Mouse (Mus musculus) kidney, embryonic 16.5 days (tissue): ENCODE results near the gene Usp22. TPM values are rescaled to one million over a fixed set of nuclear protein-coding genes. Genes with fewer than 3 reads are reported as not detected.

Experiments
- ATAC-seq: fragments of 200-750 bp; cut with Nextera tagmentation; 2 replicates; pipeline ENCODE4 v1.8.0; 2017; ENCODE audit warnings: moderate TSS enrichment; ENCODE audit not compliant: low FRiP score, low TSS enrichment
- H3K27ac ChIP-seq: fragments of 300-500 bp; sonication (generic); 2 replicates; pipeline ENCODE4 v1.5.1; 2014; ENCODE audit warnings: low read length
- H3K27me3 ChIP-seq: fragments of 300-500 bp; sonication (generic); 2 replicates; pipeline ENCODE4 v1.6.1; 2014; ENCODE audit warnings: low read length, control low read depth, mixed read lengths; ENCODE audit not compliant: insufficient read depth
- H3K36me3 ChIP-seq: fragments of 300-500 bp; sonication (generic); 2 replicates; pipeline ENCODE4 v1.6.1; 2014; ENCODE audit warnings: low read length, control low read depth, mixed read lengths; ENCODE audit not compliant: insufficient read depth
- H3K4me1 ChIP-seq: fragments of 300-500 bp; sonication (generic); 2 replicates; pipeline ENCODE4 v1.6.1; 2014; ENCODE audit warnings: low read length, control low read depth, mixed read lengths; ENCODE audit not compliant: insufficient read depth
- H3K4me2 ChIP-seq: fragments of 300-500 bp; sonication (generic); replicated peaks from 2 replicates; pipeline ENCODE4 v1.6.1; 2014; ENCODE audit warnings: low read depth, low read length
- H3K4me3 ChIP-seq: fragments of 300-500 bp; sonication (generic); 2 replicates; pipeline ENCODE4 v1.5.1; 2014; ENCODE audit warnings: mild to moderate bottlenecking, low read length
- H3K9ac ChIP-seq: fragments of 300-500 bp; sonication (generic); replicated peaks from 2 replicates; pipeline ENCODE4 v1.6.1; 2014; ENCODE audit warnings: low read length
- H3K9me3 ChIP-seq: fragments of 300-500 bp; sonication (generic); 2 replicates; pipeline ENCODE4 v1.6.1; 2016; ENCODE audit warnings: low read length, control low read depth
- WGBS: fragments of 180-500 bp; shearing (Covaris S2); extraction: QIAGEN DNeasy Blood & Tissue Kit; methylation state at CpG from one replicate; pipeline ENCODE4 v1.1.7; 2014; 5-methylcytosine and 5-hydroxymethylcytosine counted together
- polyA plus RNA-seq: library from polyadenylated mRNA; unstranded; fragments of >200 nt; fragmentation: Nextera tagmentation; extraction: Ambion mirVana; gene quantifications from 2 replicates; pipeline ENCODE4 v1.2.1, GENCODE M21; 2015

Usp22 gene
- polyA plus RNA-seq, 1 experiment from 2014 or later: 137 TPM

DNA sequence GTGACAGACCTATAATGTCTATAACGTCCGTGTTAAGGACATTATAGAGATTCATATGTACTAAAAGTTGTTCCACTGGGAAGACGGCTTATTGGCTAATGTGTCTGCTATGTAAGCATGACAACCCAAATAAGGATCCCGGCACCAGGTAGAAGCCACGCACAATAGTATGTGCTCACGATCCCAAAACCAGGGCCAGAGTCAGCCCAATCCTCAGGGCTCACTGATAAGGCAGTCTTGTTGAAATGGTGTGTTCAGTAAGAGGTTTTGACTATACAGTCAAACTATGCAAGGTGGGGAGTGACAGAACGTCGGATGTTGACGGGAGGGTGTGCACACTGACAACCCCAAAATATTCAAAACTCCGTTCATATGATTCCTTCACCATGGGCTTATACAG, 10.0 kb downstream of the Usp22 start:
- no peak overlapping the region for H3K4me2 ChIP-seq
- H3K4me3 ChIP-seq: no peak overlapping the region
- H3K27ac ChIP-seq: no peak overlapping the region
- no peaks in the 10 kb centered on the region for H3K9me3 ChIP-seq
- H3K9ac ChIP-seq: no peak overlapping the region
- H3K36me3 ChIP-seq: peaks cover 77% of the 10 kb centered on the region
- WGBS: 91% methylated on average over 10 of the region's 10 CpGs
- ATAC-seq: no peak
- H3K4me1 ChIP-seq: no peaks in the 10 kb centered on the region
- H3K27me3 ChIP-seq: no peaks in the 10 kb centered on the region

DNA sequence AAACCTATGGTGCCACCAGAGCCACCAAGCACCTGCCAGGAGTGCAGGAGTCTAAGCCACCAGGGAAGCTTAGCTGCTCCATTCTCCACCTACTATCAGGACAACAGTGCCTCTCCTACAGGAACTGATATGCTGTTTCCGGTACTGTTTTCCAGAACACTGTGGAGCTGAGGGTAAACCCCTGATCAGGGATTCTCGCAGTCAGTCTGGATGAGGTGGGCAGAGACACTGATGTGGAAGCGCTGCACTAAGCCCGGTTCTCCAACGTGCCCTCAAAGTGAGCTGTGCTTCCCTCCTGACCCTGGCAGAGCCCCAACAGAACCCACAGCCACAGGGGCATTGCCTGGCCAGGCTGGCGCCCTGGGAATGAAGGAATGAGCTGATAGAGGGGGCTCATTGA, 10.5 kb downstream of the Usp22 start:
- no peak for ATAC-seq
- Histone ChIP-seq H3K4me3 (no peak overlapping the region), H3K9ac (no peak overlapping the region), H3K9me3 (no peaks in the 10 kb centered on the region), H3K4me1 (no peaks in the 10 kb centered on the region), H3K4me2 (no peak overlapping the region), H3K27me3 (no peaks in the 10 kb centered on the region), H3K27ac (no peak overlapping the region), H3K36me3 (peaks cover 82% of the 10 kb centered on the region)
- 91% methylated on average over 6 of the region's 6 CpGs for WGBS

DNA sequence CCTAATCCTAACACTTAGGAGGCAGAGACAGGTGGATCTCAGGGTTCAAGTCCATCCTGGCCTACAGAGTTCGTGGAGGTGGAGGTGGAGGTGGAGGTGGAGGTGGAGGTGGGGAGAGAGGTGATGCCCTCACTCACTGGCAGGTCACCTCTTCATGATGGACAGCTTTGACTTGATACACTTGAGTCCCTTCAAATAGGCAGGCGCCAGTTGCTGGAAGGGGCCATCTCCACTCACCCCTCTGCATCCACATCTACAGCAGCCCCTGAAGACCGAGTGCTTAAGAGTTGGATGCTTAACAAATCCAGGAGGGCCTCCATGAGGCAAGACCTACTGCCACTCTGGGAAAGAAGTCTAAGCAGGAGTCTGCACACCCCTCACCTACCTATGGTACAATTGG, 11.5 kb downstream of the Usp22 start:
- 89% methylated on average over 3 of the region's 3 CpGs for WGBS
- no peak for ATAC-seq
- H3K4me3 ChIP-seq: no peak overlapping the region

DNA sequence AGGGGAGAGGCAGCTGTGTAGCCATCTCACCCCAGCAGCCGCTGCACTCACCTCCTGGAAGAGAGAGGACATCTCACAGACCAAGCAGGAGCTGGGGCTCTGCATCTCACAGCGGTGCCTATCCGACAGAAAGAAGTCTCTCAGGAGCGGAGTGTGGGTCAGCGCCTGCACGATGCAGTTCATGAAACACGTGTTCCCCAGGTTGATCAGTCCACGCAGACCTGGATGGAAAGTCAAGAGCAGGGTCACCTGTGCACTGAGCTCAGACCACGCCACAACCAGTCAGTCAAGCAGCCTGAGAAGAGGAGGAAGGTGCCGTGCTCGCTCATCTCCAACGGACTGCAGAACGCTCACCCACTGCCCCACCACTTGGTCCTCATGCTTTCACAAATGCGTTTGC, 12.1 kb downstream of the Usp22 start:
- Histone ChIP-seq H3K4me2 (no peak overlapping the region), H3K9me3 (no peaks in the 10 kb centered on the region), H3K9ac (no peak overlapping the region), H3K27me3 (no peaks in the 10 kb centered on the region), H3K4me1 (no peaks in the 10 kb centered on the region), H3K27ac (no peak overlapping the region), H3K36me3 (peaks cover 95% of the 10 kb centered on the region), H3K4me3 (no peak overlapping the region)
- WGBS: 91% methylated on average over 14 of the region's 14 CpGs
- no peak for ATAC-seq

More for the DNA sequence above, 11.5 kb downstream of the Usp22 start:
- Histone ChIP-seq H3K27me3 (no peaks in the 10 kb centered on the region), H3K9ac (no peak overlapping the region), H3K9me3 (no peaks in the 10 kb centered on the region), H3K4me2 (no peak overlapping the region), H3K36me3 (peaks cover 92% of the 10 kb centered on the region), H3K4me1 (no peaks in the 10 kb centered on the region), H3K27ac (no peak overlapping the region)

DNA sequence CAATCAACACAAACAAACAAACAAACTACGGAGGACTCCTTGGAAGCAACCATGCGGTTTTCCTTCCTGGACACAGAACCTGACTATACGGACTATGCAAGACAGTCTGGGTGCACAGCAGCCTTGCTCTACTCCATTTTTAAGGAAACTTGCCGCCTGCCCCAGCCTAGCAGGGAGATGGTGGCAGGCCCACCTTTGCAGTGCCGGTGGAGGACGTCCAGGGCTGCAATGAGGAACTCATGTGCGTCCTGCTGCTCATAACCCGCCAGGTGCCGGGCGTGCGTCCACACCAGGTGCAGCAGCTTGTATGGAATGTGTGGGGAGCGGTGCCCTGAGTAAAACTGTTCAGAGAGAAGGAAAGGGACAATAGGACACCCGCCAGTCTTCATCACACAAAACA, 13.7 kb downstream of the Usp22 start:
- Histone ChIP-seq H3K27me3 (no peaks in the 10 kb centered on the region), H3K9ac (no peak overlapping the region), H3K4me1 (no peaks in the 10 kb centered on the region), H3K4me3 (no peak overlapping the region), H3K4me2 (no peak overlapping the region), H3K9me3 (no peaks in the 10 kb centered on the region), H3K36me3 (peaks cover 95% of the 10 kb centered on the region), H3K27ac (no peak overlapping the region)
- no peak for ATAC-seq
- 89% methylated on average over 13 of the region's 13 CpGs for WGBS

DNA sequence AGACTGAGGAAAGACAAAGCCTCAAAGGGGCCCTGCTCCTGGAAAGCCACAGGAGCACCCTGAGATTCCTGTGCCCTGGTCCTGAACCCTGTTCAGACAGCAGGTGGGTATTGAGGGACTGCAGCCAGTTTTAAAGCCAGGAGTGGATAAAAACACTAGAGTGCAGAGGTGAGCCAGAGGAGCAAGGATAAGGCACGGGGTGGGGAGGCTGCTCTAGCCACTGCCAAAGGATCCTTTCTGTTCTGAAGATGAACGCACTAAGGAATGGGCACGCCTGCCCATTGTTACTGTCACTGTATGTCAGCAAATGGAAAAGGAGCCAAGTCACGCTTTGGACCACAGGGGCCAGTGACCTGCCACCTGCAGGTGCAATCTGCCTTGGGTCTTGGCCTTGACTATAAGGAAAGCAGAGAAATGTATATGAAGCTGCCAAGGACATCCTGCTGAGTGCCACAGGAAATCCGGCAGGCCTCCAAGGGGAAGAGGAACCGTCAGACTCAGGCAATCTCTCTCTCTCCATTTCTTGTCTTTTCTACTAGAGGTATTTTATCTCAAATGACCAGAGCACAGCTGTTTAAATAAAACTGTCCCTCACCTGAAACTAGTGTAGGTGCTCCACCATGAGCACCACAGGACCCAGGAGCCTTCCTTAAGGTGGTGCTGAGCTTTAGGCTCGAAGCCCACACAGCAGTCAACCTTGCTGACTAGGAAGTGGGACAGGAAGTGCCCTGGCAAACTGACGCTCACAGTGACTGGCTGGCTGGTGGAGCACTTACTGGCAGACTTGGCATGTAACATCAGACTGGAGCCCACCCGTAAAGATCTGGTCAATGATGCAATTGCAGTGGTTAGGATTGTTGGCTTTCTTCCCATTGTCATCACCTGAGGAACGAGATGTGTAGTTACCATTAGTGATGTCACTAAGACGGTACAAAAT, 14.8 kb downstream of the Usp22 start:
- H3K4me2 ChIP-seq: no peak overlapping the region
- no peaks in the 10 kb centered on the region for H3K27me3 ChIP-seq
- ATAC-seq: no peak
- H3K27ac ChIP-seq: no peak overlapping the region
- no peaks in the 10 kb centered on the region for H3K9me3 ChIP-seq
- H3K9ac ChIP-seq: no peak overlapping the region
- no peak overlapping the region for H3K4me3 ChIP-seq
- no peaks in the 10 kb centered on the region for H3K4me1 ChIP-seq
- peaks cover 100% of the 10 kb centered on the region for H3K36me3 ChIP-seq
- 73% methylated on average over 11 of the region's 11 CpGs for WGBS

DNA sequence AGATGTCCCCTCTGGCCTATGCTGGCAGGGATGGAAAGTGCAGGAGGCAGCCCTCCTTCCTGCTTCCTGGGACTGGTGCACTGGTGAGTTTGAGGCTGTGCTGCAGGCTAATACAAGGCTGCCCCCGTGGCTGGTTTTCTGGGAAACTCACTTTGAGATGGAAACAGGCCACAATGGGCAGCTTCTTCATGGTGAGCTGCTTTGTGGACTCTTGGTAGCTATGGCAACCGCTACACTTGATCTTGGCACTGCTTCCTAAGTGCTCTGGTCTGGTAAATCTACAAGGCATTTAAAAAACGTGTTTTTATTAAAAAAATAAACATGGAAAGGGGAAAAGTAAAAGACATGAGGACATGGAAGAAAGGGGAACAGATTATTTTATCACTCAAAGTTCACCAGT, 16.7 kb downstream of the Usp22 start:
- 81% methylated on average over 3 of the region's 3 CpGs for WGBS
- Histone ChIP-seq H3K36me3 (peaks cover 100% of the 10 kb centered on the region), H3K4me2 (no peak overlapping the region), H3K4me3 (no peak overlapping the region), H3K9me3 (no peaks in the 10 kb centered on the region), H3K27ac (no peak overlapping the region), H3K27me3 (no peaks in the 10 kb centered on the region), H3K9ac (no peak overlapping the region), H3K4me1 (no peaks in the 10 kb centered on the region)
- ATAC-seq: no peak

DNA sequence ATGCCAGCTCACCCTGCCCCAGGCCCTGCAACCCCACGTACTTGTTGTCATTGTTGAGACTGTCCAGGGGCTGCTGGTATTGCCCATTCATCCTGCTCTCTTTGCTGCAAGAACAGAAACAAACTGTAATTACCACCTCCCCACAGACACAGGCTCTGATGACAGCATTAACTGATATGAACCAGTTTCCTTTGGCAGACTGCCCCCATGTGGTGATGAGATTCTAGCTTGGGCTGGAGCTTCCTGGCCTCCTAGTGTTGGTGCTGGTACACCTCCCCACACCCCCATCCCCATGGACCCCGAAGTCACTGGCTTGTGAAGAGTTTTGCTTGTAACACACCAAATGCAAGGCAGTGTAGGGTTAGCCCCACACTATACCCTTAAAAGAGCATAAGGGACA, 19.1 kb downstream of the Usp22 start:
- no peaks in the 10 kb centered on the region for H3K27me3 ChIP-seq
- H3K27ac ChIP-seq: no peak overlapping the region
- ATAC-seq: no peak
- H3K4me2 ChIP-seq: no peak overlapping the region
- H3K36me3 ChIP-seq: peaks cover 89% of the 10 kb centered on the region
- no peaks in the 10 kb centered on the region for H3K9me3 ChIP-seq
- no peak overlapping the region for H3K9ac ChIP-seq
- H3K4me3 ChIP-seq: no peak overlapping the region
- H3K4me1 ChIP-seq: no peaks in the 10 kb centered on the region
- WGBS: 94% methylated on average over 2 of the region's 2 CpGs

DNA sequence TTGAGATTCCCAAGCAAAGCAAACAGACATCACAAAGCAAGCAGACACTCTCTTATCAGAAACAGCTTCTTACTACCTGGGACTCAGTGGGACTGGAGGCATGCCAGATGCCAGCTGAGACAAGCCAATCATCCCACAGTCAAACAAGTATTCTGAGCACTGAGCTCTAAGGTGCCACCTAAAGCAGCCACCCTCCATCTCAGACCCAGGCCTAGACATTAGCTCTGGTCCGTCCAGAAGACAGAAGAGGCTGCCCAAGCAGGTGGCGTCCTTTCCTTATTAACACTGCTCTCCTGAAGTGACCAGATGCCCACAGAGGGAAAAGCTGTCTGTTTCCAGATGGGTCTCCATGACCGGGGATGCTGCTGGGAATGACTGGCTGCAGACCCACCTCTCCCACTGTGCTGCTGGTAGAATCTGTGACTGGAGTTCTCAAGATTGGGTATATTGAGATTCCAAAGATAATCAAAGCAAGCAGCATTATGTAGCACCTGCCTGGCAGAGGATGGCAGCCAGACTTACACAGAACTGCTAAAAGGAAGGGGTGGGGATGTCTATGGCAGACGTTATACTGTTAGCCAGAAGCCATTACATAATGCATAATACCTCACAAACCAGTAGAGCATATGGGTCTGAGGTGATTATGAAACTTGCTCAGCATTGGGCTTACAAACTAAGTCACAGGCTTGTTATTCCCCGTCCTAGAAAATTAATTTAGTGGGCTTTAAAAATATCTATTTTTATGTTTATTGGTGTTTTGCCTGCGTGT, 24.4 kb downstream of the Usp22 start:
- no peak overlapping the region for H3K9ac ChIP-seq
- H3K4me1 ChIP-seq: peaks cover 4% of the 10 kb centered on the region
- H3K4me2 ChIP-seq: no peak overlapping the region
- H3K9me3 ChIP-seq: no peaks in the 10 kb centered on the region
- 77% methylated on average over 6 of the region's 6 CpGs for WGBS
- no peak for ATAC-seq
- H3K27me3 ChIP-seq: peaks cover 12% of the 10 kb centered on the region; the same call in 1 of the 2 replicates
- peaks cover 36% of the 10 kb centered on the region for H3K36me3 ChIP-seq
- H3K27ac ChIP-seq: no peak overlapping the region
- H3K4me3 ChIP-seq: no peak overlapping the region

DNA sequence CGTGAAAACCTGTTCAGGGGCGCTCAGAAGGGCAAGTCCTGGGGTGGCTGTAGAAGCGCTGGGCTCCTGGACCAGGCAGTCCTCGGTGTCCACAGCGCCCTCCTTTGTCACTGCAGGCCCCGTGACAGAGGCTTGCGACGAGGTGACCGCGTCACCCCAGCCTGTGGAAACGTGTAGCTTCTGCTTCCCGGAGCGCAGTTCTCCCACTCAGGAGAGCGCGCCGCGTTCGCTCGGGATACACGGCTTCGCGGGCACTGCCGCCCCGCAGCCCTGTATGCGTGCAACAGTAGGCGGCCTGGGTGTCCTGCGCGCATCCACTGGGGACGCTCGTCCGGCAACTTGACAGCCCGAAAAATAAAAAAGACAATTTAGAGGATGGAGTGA, 27.6 kb downstream of the Usp22 start:
- H3K4me1 ChIP-seq: peaks cover 4% of the 10 kb centered on the region
- H3K9ac ChIP-seq: peak overlapping the region; percentile 58
- no peaks in the 10 kb centered on the region for H3K9me3 ChIP-seq
- no peak overlapping the region for H3K27ac ChIP-seq
- H3K27me3 ChIP-seq: peaks cover 12% of the 10 kb centered on the region; the same call in 1 of the 2 replicates
- WGBS: 4% methylated on average over 32 of the region's 32 CpGs
- peak overlapping the region; percentile 74 for H3K4me2 ChIP-seq
- H3K36me3 ChIP-seq: peaks cover 9% of the 10 kb centered on the region; the same call in 1 of the 2 replicates
- H3K4me3 ChIP-seq: peak overlapping the region; percentile 47
- peak; percentile 65 for ATAC-seq
